Mouse (Mus musculus) cerebellum, adult 2 months (tissue): ENCODE measurements at regions not wholly inside any gene's neighbourhood (a gene's known extent, or its start where the extent isn't known, plus 50 kb on each side); places are given as distances from the start of the nearest gene placed in this dataset.

Source experiments
- DNase-seq, 2 experiments: peaks; one replicate each; pipeline ENCODE4 v3.0.0; 2021
- H3K27ac ChIP-seq: fragments of 200-500 bp; 2 replicates; pipeline ENCODE4 v1.5.1; 2012; ENCODE audit warnings: low read length, control low read depth, inconsistent platforms; ENCODE audit not compliant: insufficient read depth
- H3K27me3 ChIP-seq: fragments of 200-500 bp; 2 replicates; pipeline ENCODE4 v1.6.1; 2012; ENCODE audit warnings: inconsistent platforms, mild to moderate bottlenecking, low read length, moderate library complexity; ENCODE audit not compliant: control insufficient read depth, insufficient read depth
- H3K4me1 ChIP-seq: fragments of 200-500 bp; 2 replicates; pipeline ENCODE4 v1.6.1; 2011; ENCODE audit warnings: low read length; ENCODE audit not compliant: control insufficient read depth, insufficient read depth
- H3K4me3 ChIP-seq: fragments of 200-500 bp; replicated peaks from 2 replicates; pipeline ENCODE3; 2011; ENCODE audit warnings: mild to moderate bottlenecking, low read depth, low read length, control low read depth; ENCODE audit not compliant: insufficient read depth
- CTCF ChIP-seq: fragments of 200-500 bp; IDR thresholded peaks from 2 replicates; pipeline ENCODE4 v1.5.1; 2011; ENCODE audit warnings: low read depth, mild to moderate bottlenecking, control low read depth, low read length, moderate library complexity, borderline replicate concordance; ENCODE audit not compliant: insufficient read depth
- POLR2A ChIP-seq: fragments of 200-500 bp; IDR thresholded peaks from 2 replicates; pipeline ENCODE4 v1.6.1; 2011; ENCODE audit warnings: low read length, control low read depth, borderline replicate concordance; ENCODE audit not compliant: insufficient read depth
- WGBS: fragments of 180-500 bp; shearing (Covaris S2); methylation state at CpG from one replicate; pipeline ENCODE4 v1.1.7; 2018; 5-methylcytosine and 5-hydroxymethylcytosine counted together

- WGBS, result 93% methylated on average over 6 of the region's 6 CpGs
- H3K27me3 ChIP-seq, result no peaks in the 10 kb centered on the region
- H3K27ac ChIP-seq, result no peak overlapping the region
- TF ChIP-seq CTCF, result no peak
- TF ChIP-seq POLR2A, result no peak
- no peak overlapping the region for H3K4me3 ChIP-seq
- no peak for DNase-seq
- H3K4me1 ChIP-seq, result no peaks in the 10 kb centered on the region
Measured at GRCm38 (mm10) chr9:41914611-41915010, 209.5 kb downstream of the Sorl1 start.

- Histone ChIP-seq H3K27me3 (no peaks in the 10 kb centered on the region), H3K27ac (no peak overlapping the region), H3K4me3 (no peak overlapping the region), H3K4me1 (no peaks in the 10 kb centered on the region)
- TF ChIP-seq CTCF (no peak), POLR2A (no peak)
- 26% methylated on average over 3 of the region's 3 CpGs for WGBS
- DNase-seq, result no peak
Measured at GRCm38 (mm10) chr9:41913911-41914310, 210.2 kb downstream of the Sorl1 start.

GRCm38 (mm10) chr9:41912482-41912881 lies 211.6 kb downstream of the Sorl1 start:
- H3K4me3 ChIP-seq, result no peak overlapping the region
- no peaks in the 10 kb centered on the region for H3K4me1 ChIP-seq
- no peaks in the 10 kb centered on the region for H3K27me3 ChIP-seq
- H3K27ac ChIP-seq, result no peak overlapping the region
- WGBS, result 85% methylated on average over 5 of the region's 5 CpGs
- TF ChIP-seq CTCF, result no peak
- no peak for TF ChIP-seq POLR2A
- DNase-seq, result no peak

- no peaks in the 10 kb centered on the region for H3K4me1 ChIP-seq
- no peak overlapping the region for H3K27ac ChIP-seq
- TF ChIP-seq POLR2A, result no peak
- TF ChIP-seq CTCF, result no peak
- peaks cover 1% of the 10 kb centered on the region; the same call in 1 of the 2 replicates for H3K27me3 ChIP-seq
- no peak for DNase-seq
- WGBS, result 92% methylated on average over 8 of the region's 8 CpGs
- H3K4me3 ChIP-seq, result no peak overlapping the region
Measured at GRCm38 (mm10) chr9:41900606-41900974, 223.5 kb downstream of the Sorl1 start.

- 77% methylated on average over 11 of the region's 11 CpGs for WGBS
- DNase-seq, result no peak
- Histone ChIP-seq H3K27me3 (peaks cover 1% of the 10 kb centered on the region; the same call in 1 of the 2 replicates), H3K4me1 (no peaks in the 10 kb centered on the region), H3K4me3 (no peak overlapping the region), H3K27ac (no peak overlapping the region)
- TF ChIP-seq CTCF, result no peak
- no peak for TF ChIP-seq POLR2A
Measured at GRCm38 (mm10) chr9:41899766-41900605, 224.1 kb downstream of the Sorl1 start.

- Histone ChIP-seq H3K4me1 (no peaks in the 10 kb centered on the region), H3K27me3 (peaks cover 1% of the 10 kb centered on the region; the same call in 1 of the 2 replicates), H3K27ac (no peak overlapping the region), H3K4me3 (no peak overlapping the region)
- 88% methylated on average over 5 of the region's 5 CpGs for WGBS
- no peak for TF ChIP-seq POLR2A
- no peak for TF ChIP-seq CTCF
- DNase-seq, result no peak
Measured at GRCm38 (mm10) chr9:41895106-41895505, 229.0 kb downstream of the Sorl1 start.

GRCm38 (mm10) chr9:41892841-41893240 lies 231.3 kb downstream of the Sorl1 start:
- WGBS, result 55% methylated on average over 3 of the region's 3 CpGs
- DNase-seq, result no peak
- Histone ChIP-seq H3K27me3 (no peaks in the 10 kb centered on the region; the same call in 1 of the 2 replicates), H3K4me3 (no peak overlapping the region), H3K4me1 (no peaks in the 10 kb centered on the region), H3K27ac (no peak overlapping the region)
- TF ChIP-seq POLR2A, result no peak
- TF ChIP-seq CTCF, result no peak

- Histone ChIP-seq H3K27me3 (no peaks in the 10 kb centered on the region; the same call in 1 of the 2 replicates), H3K4me3 (no peak overlapping the region), H3K4me1 (no peaks in the 10 kb centered on the region), H3K27ac (no peak overlapping the region; the same call in 1 of the 2 replicates)
- WGBS, result 38% methylated on average over 7 of the region's 7 CpGs
- TF ChIP-seq POLR2A, result no peak
- no peak for TF ChIP-seq CTCF
- no peak for DNase-seq
Measured at GRCm38 (mm10) chr9:41891206-41891605, 232.9 kb downstream of the Sorl1 start.
